Mouse (Mus musculus): ENCODE measurements around the gene Gm5129. TPM values are rescaled to one million over a fixed set of nuclear protein-coding genes. Genes with fewer than 3 reads are reported as not detected.
"Not testable (repeated sequence)": the region's sequence is repeated elsewhere in the genome, so short reads cannot be mapped to it uniquely, and the experiment has no call there.

Gm5129 gene
- not detected in 2 replicates for polyA plus RNA-seq (2012; rRNA removed)

DNA sequence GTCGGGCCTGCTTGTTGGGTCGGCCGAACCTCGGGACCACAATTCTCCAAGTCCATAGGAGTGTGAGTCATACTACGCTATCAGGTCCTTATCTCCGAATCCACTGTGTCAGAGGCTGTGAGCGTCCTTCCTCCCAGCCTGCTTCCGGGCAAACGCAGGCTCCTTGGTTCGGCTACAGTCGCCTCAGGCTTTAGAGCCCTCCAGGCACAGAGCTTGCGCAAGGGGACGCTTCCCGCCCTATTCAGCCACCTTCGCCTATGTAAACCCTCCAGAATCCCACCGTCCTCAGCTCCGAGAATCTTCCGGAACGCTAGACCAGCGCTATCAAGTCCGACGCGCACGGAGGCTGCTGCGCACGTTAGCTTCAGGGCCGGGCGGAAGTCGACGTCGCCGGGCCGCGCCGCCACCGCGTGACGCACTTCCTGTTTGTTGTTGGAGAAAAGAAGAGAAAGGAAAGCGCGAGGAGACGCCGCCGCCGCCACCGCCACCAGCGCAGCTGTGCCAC, at the start of gene Gm5129, which contains the start of gene Dnajb6:
Gm5129 (minus strand) TSS at position 380 of the 505 bp plus-strand sequence.
Dnajb6 (plus strand) TSS at position 132 of the 505 bp plus-strand sequence.
- Histone ChIP-seq H3K27me3 (replicated peaks; ENCODE audit: control insufficient read depth, insufficient read depth, low read length) (no peaks in the 10 kb centered on the region), H3K4me1 (ENCODE audit: control insufficient read depth, insufficient read depth, low read length) (peaks cover 19% of the 10 kb centered on the region; the same call in 1 of the 2 replicates), H3K4me3 (ENCODE audit: insufficient read depth, low read depth, low read length) (peak within 1 kb of the TSS; percentile 93), H3K36me3 (ENCODE audit: control insufficient read depth, insufficient read depth, low read length) (no peaks in the 10 kb centered on the region), H3K27ac (ENCODE audit: insufficient read depth, low read depth, low read length) (peak within 1 kb of the TSS; percentile 100)
- DNase-seq, result peak; percentile 97
- peak; percentile 32 for TF ChIP-seq POLR2A (IDR thresholded peaks at IDR 0.05; ENCODE audit: low read depth, low read length)
- TF ChIP-seq CTCF (conservative IDR thresholded peaks at IDR 0.05; ENCODE audit: insufficient read depth, insufficient read length, low read depth, low read length), result no peak
- under 1% methylated on average over 46 of the region's 46 CpGs for WGBS

GRCm38 (mm10) chr5:29784906-29785305, 49.2 kb upstream of the Gm5129 start:
- H3K36me3 ChIP-seq (ENCODE audit: control insufficient read depth, insufficient read depth, low read length); DNase-seq; H3K27ac ChIP-seq (ENCODE audit: insufficient read depth, low read depth, low read length); H3K4me3 ChIP-seq (ENCODE audit: insufficient read depth, low read depth, low read length); H3K27me3 ChIP-seq (replicated peaks; ENCODE audit: control insufficient read depth, insufficient read depth, low read length); H3K4me1 ChIP-seq (ENCODE audit: control insufficient read depth, insufficient read depth, low read length): not testable (repeated sequence)
- WGBS, result 89% methylated on average over 12 of the region's 13 CpGs

DNA sequence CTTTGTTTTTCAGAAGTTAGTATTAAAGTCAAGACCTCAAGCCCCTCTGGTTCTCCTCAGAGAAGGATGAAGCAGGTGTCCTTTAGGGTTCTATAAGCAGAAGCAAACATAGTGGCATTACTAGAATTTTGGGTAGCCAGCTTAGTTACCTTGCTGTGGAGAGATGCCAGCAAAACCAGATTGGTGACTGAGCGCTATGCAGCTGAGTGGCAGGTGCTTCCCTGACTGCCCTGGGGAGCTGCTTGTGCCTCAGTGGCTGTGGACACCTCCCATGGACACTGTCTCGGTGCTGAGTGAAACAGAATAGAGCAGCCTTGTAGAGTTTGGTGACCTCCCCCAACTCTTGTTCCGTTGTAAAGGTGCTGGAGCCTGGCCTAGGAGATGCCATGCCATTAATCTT, 46.5 kb upstream of the Gm5129 start:
- TF ChIP-seq POLR2A (IDR thresholded peaks at IDR 0.05; ENCODE audit: low read depth, low read length) (no peak), CTCF (conservative IDR thresholded peaks at IDR 0.05; ENCODE audit: insufficient read depth, insufficient read length, low read depth, low read length) (no peak)
- Histone ChIP-seq H3K27me3 (replicated peaks; ENCODE audit: control insufficient read depth, insufficient read depth, low read length) (no peaks in the 10 kb centered on the region), H3K27ac (ENCODE audit: insufficient read depth, low read depth, low read length) (no peak overlapping the region), H3K4me1 (ENCODE audit: control insufficient read depth, insufficient read depth, low read length) (no peaks in the 10 kb centered on the region), H3K36me3 (ENCODE audit: control insufficient read depth, insufficient read depth, low read length) (no peaks in the 10 kb centered on the region), H3K4me3 (ENCODE audit: insufficient read depth, low read depth, low read length) (no peak overlapping the region)
- WGBS, result 81% methylated on average over 3 of the region's 3 CpGs
- no peak for DNase-seq

DNA sequence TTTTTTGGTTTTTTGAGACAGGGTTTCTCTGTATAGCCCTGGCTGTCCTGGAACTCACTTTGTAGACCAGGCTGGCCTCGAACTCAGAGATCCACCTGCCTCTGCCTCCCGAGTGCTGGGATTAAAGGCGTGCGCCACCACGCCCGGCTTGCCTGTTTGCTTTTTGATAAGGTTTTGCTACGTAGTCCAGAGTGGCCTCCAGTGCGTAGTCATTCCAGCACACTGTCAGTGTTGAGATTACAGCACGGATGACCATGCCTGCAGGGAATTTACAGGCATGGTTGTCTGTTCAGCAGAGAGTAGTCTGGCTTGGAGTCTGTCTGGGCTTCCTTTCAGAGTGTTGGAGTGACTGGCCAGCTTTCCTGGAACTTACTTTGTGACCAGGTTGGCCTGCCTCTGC, 44.0 kb upstream of the Gm5129 start:
- H3K27ac ChIP-seq (ENCODE audit: insufficient read depth, low read depth, low read length); DNase-seq; H3K4me1 ChIP-seq (ENCODE audit: control insufficient read depth, insufficient read depth, low read length); H3K27me3 ChIP-seq (replicated peaks; ENCODE audit: control insufficient read depth, insufficient read depth, low read length); H3K36me3 ChIP-seq (ENCODE audit: control insufficient read depth, insufficient read depth, low read length); H3K4me3 ChIP-seq (ENCODE audit: insufficient read depth, low read depth, low read length): not testable (repeated sequence)
- WGBS, result 97% methylated on average over 9 of the region's 9 CpGs

DNA sequence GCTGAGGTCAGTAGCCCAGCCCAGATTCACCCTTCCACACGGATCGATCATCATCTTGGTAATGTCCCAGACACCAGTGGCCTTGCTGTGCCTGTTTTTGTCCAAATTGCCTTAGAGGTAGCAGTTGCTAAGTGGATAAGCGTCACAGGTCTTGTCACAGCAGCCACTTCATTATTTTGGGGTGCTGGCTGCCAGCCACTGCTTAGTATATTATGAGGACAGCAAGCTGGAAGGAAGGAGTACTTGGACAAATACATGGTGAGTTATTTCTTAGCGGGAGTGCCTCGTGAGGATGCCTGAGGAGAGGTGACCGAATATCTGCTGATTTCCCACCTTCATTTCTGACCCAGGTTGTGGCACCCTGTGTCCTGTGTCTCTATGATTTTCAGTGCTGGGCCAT, 42.3 kb upstream of the Gm5129 start:
- no peak for TF ChIP-seq POLR2A (IDR thresholded peaks at IDR 0.05; ENCODE audit: low read depth, low read length)
- no peak for TF ChIP-seq CTCF (conservative IDR thresholded peaks at IDR 0.05; ENCODE audit: insufficient read depth, insufficient read length, low read depth, low read length)
- Histone ChIP-seq H3K4me1 (ENCODE audit: control insufficient read depth, insufficient read depth, low read length) (peaks cover under 1% of the 10 kb centered on the region; the same call in 1 of the 2 replicates), H3K4me3 (ENCODE audit: insufficient read depth, low read depth, low read length) (no peak overlapping the region), H3K27ac (ENCODE audit: insufficient read depth, low read depth, low read length) (no peak overlapping the region), H3K36me3 (ENCODE audit: control insufficient read depth, insufficient read depth, low read length) (no peaks in the 10 kb centered on the region), H3K27me3 (replicated peaks; ENCODE audit: control insufficient read depth, insufficient read depth, low read length) (no peaks in the 10 kb centered on the region)
- WGBS, result 83% methylated on average over 6 of the region's 6 CpGs
- no peak for DNase-seq

GRCm38 (mm10) chr5:29775437-29775836, 39.7 kb upstream of the Gm5129 start:
- peaks cover 6% of the 10 kb centered on the region; the same call in 1 of the 2 replicates for H3K4me1 ChIP-seq (ENCODE audit: control insufficient read depth, insufficient read depth, low read length)
- DNase-seq, result no peak
- 68% methylated on average over 5 of the region's 5 CpGs for WGBS
- no peak for TF ChIP-seq POLR2A (IDR thresholded peaks at IDR 0.05; ENCODE audit: low read depth, low read length)
- no peak for TF ChIP-seq CTCF (conservative IDR thresholded peaks at IDR 0.05; ENCODE audit: insufficient read depth, insufficient read length, low read depth, low read length)
- 0 out of 2 replicates have a peak, but pooled peaks cover 2% of the 10 kb centered on the region for H3K36me3 ChIP-seq (ENCODE audit: control insufficient read depth, insufficient read depth, low read length)
- no peak overlapping the region for H3K27ac ChIP-seq (ENCODE audit: insufficient read depth, low read depth, low read length)
- H3K4me3 ChIP-seq (ENCODE audit: insufficient read depth, low read depth, low read length), result no peak overlapping the region
- H3K27me3 ChIP-seq (replicated peaks; ENCODE audit: control insufficient read depth, insufficient read depth, low read length), result no peaks in the 10 kb centered on the region

GRCm38 (mm10) chr5:29773460-29774150, 37.9 kb upstream of the Gm5129 start:
- 48% methylated on average over 13 of the region's 13 CpGs for WGBS
- no peak overlapping the region for H3K27ac ChIP-seq (ENCODE audit: insufficient read depth, low read depth, low read length)
- no peaks in the 10 kb centered on the region for H3K27me3 ChIP-seq (replicated peaks; ENCODE audit: control insufficient read depth, insufficient read depth, low read length)
- no peak overlapping the region for H3K4me3 ChIP-seq (ENCODE audit: insufficient read depth, low read depth, low read length)
- DNase-seq, result peak; percentile 50
- peaks cover 6% of the 10 kb centered on the region; the same call in 1 of the 2 replicates for H3K4me1 ChIP-seq (ENCODE audit: control insufficient read depth, insufficient read depth, low read length)
- peaks cover 4% of the 10 kb centered on the region; the same call in 1 of the 2 replicates for H3K36me3 ChIP-seq (ENCODE audit: control insufficient read depth, insufficient read depth, low read length)
- TF ChIP-seq CTCF (conservative IDR thresholded peaks at IDR 0.05; ENCODE audit: insufficient read depth, insufficient read length, low read depth, low read length) (no peak), POLR2A (IDR thresholded peaks at IDR 0.05; ENCODE audit: low read depth, low read length) (no peak)
